Mouse (Mus musculus): ENCODE data around the gene Zfp276. TPM values are rescaled to one million over a fixed set of nuclear protein-coding genes. Genes with fewer than 3 reads are reported as not detected.
A peak's percentile ranks its signal among the peaks of the same experiment; 100 is the strongest.
"Not testable (repeated sequence)": the region's sequence is repeated elsewhere in the genome, so short reads cannot be mapped to it uniquely, and the experiment has no call there.

Gene Zfp276
- polyA plus RNA-seq, 1 experiment from 2014 or later: 21.8 TPM

DNA sequence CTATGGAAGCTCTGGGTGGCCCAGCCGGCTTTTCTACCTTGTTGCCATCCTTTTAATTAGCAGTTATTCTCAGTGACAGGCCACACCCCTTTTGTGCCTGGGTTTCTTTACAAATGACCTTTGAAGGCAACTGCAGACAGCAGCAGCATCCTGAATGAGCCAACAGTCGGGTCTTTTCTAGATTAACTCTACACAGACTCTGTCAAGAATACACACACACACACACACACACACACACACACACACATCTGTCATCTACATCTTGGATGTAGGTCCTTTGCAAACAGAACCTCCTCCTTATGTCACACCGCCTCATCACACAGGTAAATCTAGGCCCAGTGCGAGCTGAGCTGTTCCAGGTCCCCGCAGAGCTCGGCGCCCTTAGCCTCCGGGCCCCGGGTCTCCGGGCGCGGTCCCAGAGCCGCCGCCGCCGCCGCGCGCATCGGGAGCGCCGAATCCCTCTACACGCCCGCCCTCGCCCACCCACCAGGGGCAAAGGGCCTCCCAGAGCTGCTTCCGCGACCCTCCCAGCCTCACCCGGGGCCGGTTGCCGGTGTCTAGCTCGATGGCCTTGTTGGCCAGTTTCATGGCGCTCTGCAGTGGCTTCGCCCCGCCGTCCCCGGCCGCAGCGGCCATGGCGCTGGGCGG, 420 bp upstream of the Zfp276 start:
- Histone ChIP-seq H3K4me1 (ENCODE audit: control insufficient read depth, insufficient read depth, low read length) (peaks cover 11% of the 10 kb centered on the region; the same call in 1 of the 2 replicates), H3K27ac (ENCODE audit: low read length) (peak overlapping the region; percentile 82), H3K9ac (replicated peaks; ENCODE audit: low read depth, low read length) (peak overlapping the region; percentile 92), H3K27me3 (ENCODE audit: control insufficient read depth, insufficient read depth, low read length) (no peaks in the 10 kb centered on the region), H3K36me3 (ENCODE audit: control insufficient read depth, insufficient read depth, low read length) (peaks cover 45% of the 10 kb centered on the region), H3K4me2 (replicated peaks; ENCODE audit: low read depth, low read length) (peak overlapping the region; percentile 66), H3K4me3 (ENCODE audit: low read depth, low read length) (peak overlapping the region; percentile 98), H3K9me3 (ENCODE audit: control insufficient read depth, low read depth, low read length) (no peaks in the 10 kb centered on the region)
- ATAC-seq (ENCODE audit: insufficient number of reproducible peaks, insufficient read depth, low FRiP score, low read depth): 0 out of 2 replicates have a peak, but pooled peaks have one; percentile 16
- WGBS: 0% methylated on average over 38 of the region's 40 CpGs

DNA sequence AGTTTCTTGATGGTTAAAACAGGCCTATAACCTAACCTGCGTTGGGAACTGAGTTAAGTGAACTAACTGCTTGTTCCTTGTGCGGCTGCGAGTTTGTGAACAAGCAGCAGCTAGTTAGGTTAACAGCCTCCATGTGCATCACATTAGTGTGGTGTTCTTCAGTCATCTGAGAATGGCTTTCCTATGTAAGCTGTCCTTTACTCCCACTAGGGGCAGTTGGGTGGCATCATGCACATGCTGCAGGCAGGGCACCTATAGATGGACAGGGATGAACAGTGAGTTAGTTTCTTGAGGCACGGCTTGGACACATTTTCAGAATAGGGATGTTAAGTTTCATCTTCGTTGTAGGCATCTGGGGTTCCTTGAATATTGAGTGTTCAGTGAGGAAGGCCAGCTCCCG, 1.2 kb downstream of the Zfp276 start:
- no peak for ATAC-seq (ENCODE audit: insufficient number of reproducible peaks, insufficient read depth, low FRiP score, low read depth)
- peaks cover 51% of the 10 kb centered on the region for H3K36me3 ChIP-seq (ENCODE audit: control insufficient read depth, insufficient read depth, low read length)
- 72% methylated on average over 6 of the region's 6 CpGs for WGBS
- H3K27me3 ChIP-seq (ENCODE audit: control insufficient read depth, insufficient read depth, low read length): no peaks in the 10 kb centered on the region
- H3K4me1 ChIP-seq (ENCODE audit: control insufficient read depth, insufficient read depth, low read length): peaks cover 11% of the 10 kb centered on the region; the same call in 1 of the 2 replicates
- H3K4me3 ChIP-seq (ENCODE audit: low read depth, low read length): peak overlapping the region; percentile 98
- H3K27ac ChIP-seq (ENCODE audit: low read length): no peak overlapping the region; the same call in 1 of the 2 replicates
- peak overlapping the region; percentile 87 for H3K4me2 ChIP-seq (replicated peaks; ENCODE audit: low read depth, low read length)
- H3K9me3 ChIP-seq (ENCODE audit: control insufficient read depth, low read depth, low read length): no peaks in the 10 kb centered on the region
- H3K9ac ChIP-seq (replicated peaks; ENCODE audit: low read depth, low read length): peak overlapping the region; percentile 92; the same call in 1 of the 2 replicates

DNA sequence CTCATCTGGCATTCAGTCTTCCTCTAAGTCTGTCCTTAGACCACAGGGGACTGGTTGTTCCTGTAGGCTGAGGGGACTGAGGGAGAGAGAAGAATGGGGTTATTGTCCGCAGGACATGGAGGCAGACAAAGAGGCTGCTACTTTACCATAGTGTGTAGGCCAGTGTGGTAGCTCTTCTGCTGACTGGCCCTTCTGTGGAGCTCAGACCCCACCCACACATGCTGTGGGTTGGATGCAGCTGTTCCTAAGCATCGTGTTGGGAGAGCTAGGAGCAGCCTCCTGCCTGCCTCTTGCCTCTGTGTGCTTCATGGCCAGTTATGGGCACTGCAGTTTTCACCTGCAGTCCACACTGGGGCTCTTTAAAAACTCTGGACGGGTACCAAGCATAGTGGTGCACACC, 3.1 kb downstream of the Zfp276 start:
- ATAC-seq (ENCODE audit: insufficient number of reproducible peaks, insufficient read depth, low FRiP score, low read depth): no peak
- no peaks in the 10 kb centered on the region for H3K9me3 ChIP-seq (ENCODE audit: control insufficient read depth, low read depth, low read length)
- H3K4me3 ChIP-seq (ENCODE audit: low read depth, low read length): no peak overlapping the region
- peaks cover 11% of the 10 kb centered on the region; the same call in 1 of the 2 replicates for H3K4me1 ChIP-seq (ENCODE audit: control insufficient read depth, insufficient read depth, low read length)
- H3K4me2 ChIP-seq (replicated peaks; ENCODE audit: low read depth, low read length): no peak overlapping the region
- peak overlapping the region; percentile 12; the same call in 1 of the 2 replicates for H3K27ac ChIP-seq (ENCODE audit: low read length)
- H3K9ac ChIP-seq (replicated peaks; ENCODE audit: low read depth, low read length): no peak overlapping the region
- 85% methylated on average over 3 of the region's 3 CpGs for WGBS
- H3K36me3 ChIP-seq (ENCODE audit: control insufficient read depth, insufficient read depth, low read length): peaks cover 43% of the 10 kb centered on the region
- no peaks in the 10 kb centered on the region for H3K27me3 ChIP-seq (ENCODE audit: control insufficient read depth, insufficient read depth, low read length)

DNA sequence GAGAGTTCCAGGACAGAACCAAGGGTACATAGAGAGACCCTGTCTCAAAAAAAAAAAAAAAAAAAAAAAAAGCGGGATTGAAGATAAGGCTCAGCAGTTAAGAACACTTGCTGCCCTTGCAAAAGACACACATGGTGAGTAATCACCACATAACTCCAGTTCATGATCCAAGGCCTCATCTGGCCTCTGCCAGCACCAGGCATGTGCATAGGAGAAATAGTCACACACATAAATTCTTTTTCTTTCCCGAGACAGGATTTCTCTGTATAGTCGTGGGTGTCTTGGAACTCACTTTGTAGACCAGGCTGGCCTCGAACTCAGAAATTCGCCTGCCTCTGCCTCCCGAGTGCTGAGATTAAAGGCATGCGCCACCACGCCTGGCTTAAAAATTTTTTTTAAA, 3.6 kb downstream of the Zfp276 start:
- Histone ChIP-seq H3K4me1 (ENCODE audit: control insufficient read depth, insufficient read depth, low read length) (peaks cover 11% of the 10 kb centered on the region; the same call in 1 of the 2 replicates), H3K36me3 (ENCODE audit: control insufficient read depth, insufficient read depth, low read length) (peaks cover 43% of the 10 kb centered on the region)
- H3K9me3 ChIP-seq (ENCODE audit: control insufficient read depth, low read depth, low read length); H3K4me2 ChIP-seq (replicated peaks; ENCODE audit: low read depth, low read length); H3K27me3 ChIP-seq (ENCODE audit: control insufficient read depth, insufficient read depth, low read length); H3K4me3 ChIP-seq (ENCODE audit: low read depth, low read length); H3K27ac ChIP-seq (ENCODE audit: low read length); H3K9ac ChIP-seq (replicated peaks; ENCODE audit: low read depth, low read length); ATAC-seq (ENCODE audit: insufficient number of reproducible peaks, insufficient read depth, low FRiP score, low read depth): not testable (repeated sequence)
- WGBS: 93% methylated on average over 7 of the region's 8 CpGs

DNA sequence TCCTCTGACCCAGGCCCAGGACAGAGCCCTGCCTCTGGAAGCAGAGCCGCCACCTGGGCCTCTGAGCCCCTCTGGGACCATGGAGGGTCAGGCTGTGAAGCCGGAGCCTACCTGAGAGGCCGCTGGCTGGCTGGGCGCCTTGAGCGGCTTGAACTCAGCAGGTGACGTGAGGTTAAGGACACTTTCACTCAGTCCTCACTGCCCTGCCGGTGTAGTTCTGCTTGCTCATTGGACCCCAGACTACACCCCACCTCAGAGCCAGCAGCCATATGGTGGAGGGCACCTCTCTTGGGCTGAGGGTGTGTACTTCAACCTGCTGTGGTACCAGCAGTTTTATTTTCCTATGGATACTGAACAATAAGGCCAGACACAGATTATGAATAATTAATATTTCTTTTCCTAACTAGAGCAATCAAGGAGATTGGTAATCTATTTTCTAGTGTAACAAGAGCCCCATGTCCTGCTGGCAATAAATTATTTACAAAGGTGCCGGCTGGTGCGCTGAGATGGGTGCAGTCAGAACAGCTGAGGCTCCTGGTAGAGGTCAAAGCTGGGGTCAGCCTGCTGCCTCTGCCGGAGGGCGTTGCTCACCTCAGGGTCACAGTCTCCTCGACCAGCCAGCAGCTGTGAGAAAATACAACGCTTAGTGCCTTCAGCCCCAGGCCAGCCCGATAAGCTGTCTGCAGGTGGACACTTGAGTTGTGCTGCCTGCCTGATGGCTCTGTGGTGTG, 14.1 kb downstream of the Zfp276 start:
- Histone ChIP-seq H3K36me3 (ENCODE audit: control insufficient read depth, insufficient read depth, low read length) (peaks cover 55% of the 10 kb centered on the region), H3K4me1 (ENCODE audit: control insufficient read depth, insufficient read depth, low read length) (no peaks in the 10 kb centered on the region), H3K4me3 (ENCODE audit: low read depth, low read length) (no peak overlapping the region), H3K9ac (replicated peaks; ENCODE audit: low read depth, low read length) (no peak overlapping the region), H3K27ac (ENCODE audit: low read length) (no peak overlapping the region), H3K4me2 (replicated peaks; ENCODE audit: low read depth, low read length) (no peak overlapping the region), H3K27me3 (ENCODE audit: control insufficient read depth, insufficient read depth, low read length) (no peaks in the 10 kb centered on the region), H3K9me3 (ENCODE audit: control insufficient read depth, low read depth, low read length) (no peaks in the 10 kb centered on the region)
- ATAC-seq (ENCODE audit: insufficient number of reproducible peaks, insufficient read depth, low FRiP score, low read depth): peak; percentile 46; the same call in 1 of the 2 replicates
- WGBS: 67% methylated on average over 14 of the region's 14 CpGs

DNA sequence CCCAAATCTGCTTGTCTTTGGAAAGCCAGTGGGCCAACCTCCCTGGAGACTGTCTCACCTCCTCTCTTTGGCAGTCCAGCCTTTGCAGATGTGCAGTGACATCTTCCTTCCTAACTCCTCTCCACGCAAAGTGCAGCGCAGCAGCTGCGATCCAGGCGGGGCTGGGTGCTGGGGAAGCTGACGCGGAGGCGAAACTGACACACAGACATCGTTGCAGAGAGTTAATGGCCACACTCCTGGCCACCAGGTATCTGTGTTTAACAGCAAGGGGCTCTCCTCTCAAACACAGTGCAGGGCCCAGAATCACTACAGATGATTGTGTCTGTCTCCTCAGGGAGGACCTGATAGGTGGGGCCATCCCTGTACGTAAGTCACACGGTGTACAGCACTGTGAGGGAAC, 17.2 kb downstream of the Zfp276 start:
- Histone ChIP-seq H3K4me1 (ENCODE audit: control insufficient read depth, insufficient read depth, low read length) (no peaks in the 10 kb centered on the region), H3K36me3 (ENCODE audit: control insufficient read depth, insufficient read depth, low read length) (peaks cover 34% of the 10 kb centered on the region), H3K4me3 (ENCODE audit: low read depth, low read length) (no peak overlapping the region), H3K27ac (ENCODE audit: low read length) (no peak overlapping the region), H3K4me2 (replicated peaks; ENCODE audit: low read depth, low read length) (no peak overlapping the region), H3K27me3 (ENCODE audit: control insufficient read depth, insufficient read depth, low read length) (no peaks in the 10 kb centered on the region), H3K9ac (replicated peaks; ENCODE audit: low read depth, low read length) (no peak overlapping the region), H3K9me3 (ENCODE audit: control insufficient read depth, low read depth, low read length) (no peaks in the 10 kb centered on the region)
- no peak for ATAC-seq (ENCODE audit: insufficient number of reproducible peaks, insufficient read depth, low FRiP score, low read depth)
- 89% methylated on average over 10 of the region's 10 CpGs for WGBS

DNA sequence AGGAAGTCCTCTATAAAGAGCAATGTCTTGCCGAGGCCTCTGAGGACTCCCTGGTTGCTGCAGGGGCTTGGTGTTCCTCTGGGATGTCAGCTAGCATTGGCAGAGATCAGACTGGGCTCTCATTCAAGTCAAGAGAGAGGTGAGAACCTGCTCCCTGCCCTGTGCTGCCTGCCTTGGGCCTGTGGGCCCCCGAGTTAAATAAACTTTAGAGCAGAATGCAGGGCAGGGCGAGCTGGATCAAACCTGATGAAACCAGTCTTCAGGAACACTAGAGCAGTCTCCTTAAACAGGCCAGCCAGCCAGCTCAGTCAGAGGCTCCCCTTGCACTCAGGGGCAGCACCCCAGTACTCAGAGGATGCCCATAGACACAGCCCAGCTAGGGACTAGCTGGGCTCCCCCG, 17.9 kb downstream of the Zfp276 start:
- Histone ChIP-seq H3K27me3 (ENCODE audit: control insufficient read depth, insufficient read depth, low read length) (no peaks in the 10 kb centered on the region), H3K4me1 (ENCODE audit: control insufficient read depth, insufficient read depth, low read length) (no peaks in the 10 kb centered on the region), H3K9ac (replicated peaks; ENCODE audit: low read depth, low read length) (no peak overlapping the region), H3K9me3 (ENCODE audit: control insufficient read depth, low read depth, low read length) (no peaks in the 10 kb centered on the region), H3K36me3 (ENCODE audit: control insufficient read depth, insufficient read depth, low read length) (peaks cover 26% of the 10 kb centered on the region), H3K27ac (ENCODE audit: low read length) (no peak overlapping the region), H3K4me3 (ENCODE audit: low read depth, low read length) (no peak overlapping the region), H3K4me2 (replicated peaks; ENCODE audit: low read depth, low read length) (no peak overlapping the region)
- no peak for ATAC-seq (ENCODE audit: insufficient number of reproducible peaks, insufficient read depth, low FRiP score, low read depth)
- 67% methylated on average over 4 of the region's 4 CpGs for WGBS

DNA sequence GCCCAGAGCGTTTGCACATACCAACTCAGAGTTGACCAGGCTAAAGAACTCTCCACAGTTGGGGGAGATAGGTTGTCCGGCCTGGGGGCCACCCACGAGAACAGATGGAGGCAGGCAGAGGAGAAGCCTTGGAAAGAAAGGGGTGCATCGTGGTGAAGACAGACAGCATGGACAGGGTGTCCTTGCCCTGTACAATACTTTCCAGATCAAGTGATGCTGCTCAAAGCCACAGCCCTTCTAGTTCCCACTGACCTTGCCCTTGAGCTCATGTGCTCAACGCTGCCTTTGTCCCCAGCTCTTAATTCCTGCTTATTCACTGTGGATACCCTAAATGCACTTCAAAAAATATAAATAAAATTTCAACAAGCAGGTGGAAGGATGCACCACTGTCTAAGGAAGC, 20.5 kb downstream of the Zfp276 start:
- Histone ChIP-seq H3K36me3 (ENCODE audit: control insufficient read depth, insufficient read depth, low read length) (peaks cover under 1% of the 10 kb centered on the region), H3K9me3 (ENCODE audit: control insufficient read depth, low read depth, low read length) (no peaks in the 10 kb centered on the region), H3K9ac (replicated peaks; ENCODE audit: low read depth, low read length) (no peak overlapping the region), H3K27me3 (ENCODE audit: control insufficient read depth, insufficient read depth, low read length) (no peaks in the 10 kb centered on the region), H3K4me2 (replicated peaks; ENCODE audit: low read depth, low read length) (no peak overlapping the region), H3K27ac (ENCODE audit: low read length) (no peak overlapping the region), H3K4me1 (ENCODE audit: control insufficient read depth, insufficient read depth, low read length) (no peaks in the 10 kb centered on the region), H3K4me3 (ENCODE audit: low read depth, low read length) (no peak overlapping the region)
- no peak for ATAC-seq (ENCODE audit: insufficient number of reproducible peaks, insufficient read depth, low FRiP score, low read depth)
- WGBS: 81% methylated on average over 5 of the region's 5 CpGs
